Mouse (Mus musculus): ENCODE results near the gene Kcnip1. TPM values are rescaled to one million over a fixed set of nuclear protein-coding genes. Genes with fewer than 3 reads are reported as not detected.

The Kcnip1 gene
- polyA plus RNA-seq, 1 experiment, result not detected

DNA sequence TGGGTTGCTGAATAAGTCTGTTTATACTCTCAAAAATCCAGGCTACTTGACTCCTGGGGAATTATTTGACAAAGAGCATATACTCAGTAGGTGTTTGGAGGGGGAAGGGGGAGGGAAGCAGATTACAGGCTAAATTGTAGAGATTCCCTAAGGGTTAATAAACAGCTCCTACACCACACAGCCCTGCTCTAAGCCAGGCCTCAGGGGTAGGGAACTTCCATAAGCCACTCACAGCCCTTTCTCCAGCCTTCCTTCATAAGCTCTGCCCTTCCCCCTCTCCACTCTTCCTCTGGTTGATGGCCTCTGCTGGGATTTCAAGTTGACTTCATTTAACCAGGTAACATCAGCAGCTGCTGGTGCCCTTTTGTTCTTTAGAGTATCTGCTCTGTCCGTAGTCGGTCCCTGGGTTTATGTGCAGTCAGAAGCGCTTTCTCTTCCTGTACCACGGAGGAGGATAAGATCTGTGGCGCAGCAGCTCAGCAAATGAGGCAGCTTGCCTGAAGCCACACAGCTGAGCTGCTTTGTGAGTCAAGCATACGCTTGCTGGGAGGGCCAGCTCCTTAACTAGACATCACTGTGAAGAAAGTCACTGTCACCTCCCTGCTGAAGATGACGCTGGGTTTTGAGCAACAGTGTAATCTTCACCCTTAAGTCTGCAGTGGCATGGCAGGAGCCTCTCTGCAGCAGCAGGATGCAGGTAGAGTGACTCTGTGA lies 54.2 kb downstream of the Kcnip1 start:
- TF ChIP-seq POLR2A (IDR thresholded peaks at IDR 0.05; ENCODE audit: insufficient read depth, low read depth, low read length), result no peak
- TF ChIP-seq CTCF (IDR thresholded peaks at IDR 0.05; ENCODE audit: insufficient read depth, low read depth, low read length), result no peak
- WGBS, result 28% methylated on average over 7 of the region's 7 CpGs

GRCm38 (mm10) chr11:33937641-33938040 lies 55.3 kb downstream of the Kcnip1 start:
- Histone ChIP-seq H3K27ac (ENCODE audit: insufficient read depth, low read depth, low read length) (no peak overlapping the region), H3K4me1 (ENCODE audit: control insufficient read depth, insufficient read depth, low read length) (peaks cover 13% of the 10 kb centered on the region), H3K4me3 (ENCODE audit: insufficient read depth, low read depth, low read length) (no peak overlapping the region)
- WGBS, result 90% methylated on average over 8 of the region's 8 CpGs
- TF ChIP-seq CTCF (IDR thresholded peaks at IDR 0.05; ENCODE audit: insufficient read depth, low read depth, low read length), result no peak
- TF ChIP-seq POLR2A (IDR thresholded peaks at IDR 0.05; ENCODE audit: insufficient read depth, low read depth, low read length), result no peak

More for the DNA sequence above, 54.2 kb downstream of the Kcnip1 start:
- Histone ChIP-seq H3K4me1 (ENCODE audit: control insufficient read depth, insufficient read depth, low read length) (peaks cover 9% of the 10 kb centered on the region), H3K27ac (ENCODE audit: insufficient read depth, low read depth, low read length) (peak overlapping the region; percentile 85), H3K4me3 (ENCODE audit: insufficient read depth, low read depth, low read length) (no peak overlapping the region)

DNA sequence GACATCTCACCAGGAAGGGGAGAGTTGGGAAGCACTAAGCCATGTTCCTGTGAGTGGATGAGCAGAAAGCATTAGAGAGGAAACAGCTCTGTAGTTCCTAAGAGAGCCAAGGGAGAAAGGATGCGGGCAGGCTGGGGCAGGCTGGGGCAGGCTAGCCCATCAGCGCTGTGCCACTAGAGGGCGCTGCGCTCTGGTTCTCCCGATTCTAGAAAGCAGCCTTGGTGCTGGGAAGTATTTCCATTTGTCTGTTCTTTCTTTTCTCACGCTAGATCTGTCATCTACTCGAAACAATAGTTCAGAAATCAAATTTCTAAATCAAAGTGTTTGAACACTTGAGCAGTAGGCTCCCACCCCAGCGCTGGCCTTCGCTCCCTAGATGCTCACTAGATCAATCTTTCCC lies 58.7 kb downstream of the Kcnip1 start:
- Histone ChIP-seq H3K4me1 (ENCODE audit: control insufficient read depth, insufficient read depth, low read length) (peaks cover 21% of the 10 kb centered on the region), H3K27ac (ENCODE audit: insufficient read depth, low read depth, low read length) (no peak overlapping the region), H3K4me3 (ENCODE audit: insufficient read depth, low read depth, low read length) (no peak overlapping the region)
- 71% methylated on average over 9 of the region's 9 CpGs for WGBS
- peak; percentile 24; the same call in 1 of the 2 replicates for TF ChIP-seq CTCF (IDR thresholded peaks at IDR 0.05; ENCODE audit: insufficient read depth, low read depth, low read length)
- no peak for TF ChIP-seq POLR2A (IDR thresholded peaks at IDR 0.05; ENCODE audit: insufficient read depth, low read depth, low read length)

DNA sequence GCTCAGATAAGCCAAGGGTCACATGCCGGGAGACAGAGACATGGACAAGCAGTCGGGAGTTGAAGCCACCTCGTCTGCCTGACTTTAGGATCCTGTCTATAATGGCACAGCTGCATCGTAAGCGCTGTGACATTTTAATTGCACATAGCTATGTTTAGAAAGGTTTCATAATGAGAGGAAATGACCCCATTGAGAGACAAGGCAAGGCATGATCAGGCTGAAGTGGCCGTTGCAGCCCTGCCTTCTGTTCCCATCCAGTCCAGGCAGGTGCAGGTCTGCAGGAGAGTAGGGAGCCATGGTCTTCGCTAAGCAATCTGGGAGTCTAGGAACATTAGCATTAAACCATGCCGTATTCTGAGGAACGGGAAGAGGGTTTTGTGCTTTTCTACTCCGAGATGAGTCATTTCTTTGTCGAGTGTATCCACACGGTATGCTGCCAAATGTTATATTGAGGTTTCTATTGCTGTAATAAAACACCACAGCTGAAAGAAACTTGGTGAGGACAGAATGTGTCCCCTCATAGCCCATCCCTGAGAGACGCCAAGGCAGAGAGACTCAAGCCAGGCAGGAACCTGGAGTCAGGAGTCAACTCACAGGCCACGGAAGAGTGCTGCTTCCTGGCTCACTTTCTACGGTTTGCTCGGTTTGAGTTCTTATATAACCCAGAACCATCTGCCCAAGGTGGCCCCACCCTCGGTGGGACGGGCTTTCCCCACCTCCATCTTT lies 60.4 kb downstream of the Kcnip1 start:
- WGBS, result 34% methylated on average over 18 of the region's 18 CpGs
- Histone ChIP-seq H3K27ac (ENCODE audit: insufficient read depth, low read depth, low read length) (peak overlapping the region; percentile 26), H3K4me3 (ENCODE audit: insufficient read depth, low read depth, low read length) (no peak overlapping the region), H3K4me1 (ENCODE audit: control insufficient read depth, insufficient read depth, low read length) (peaks cover 17% of the 10 kb centered on the region)
- TF ChIP-seq CTCF (IDR thresholded peaks at IDR 0.05; ENCODE audit: insufficient read depth, low read depth, low read length), result no peak
- TF ChIP-seq POLR2A (IDR thresholded peaks at IDR 0.05; ENCODE audit: insufficient read depth, low read depth, low read length), result no peak

DNA sequence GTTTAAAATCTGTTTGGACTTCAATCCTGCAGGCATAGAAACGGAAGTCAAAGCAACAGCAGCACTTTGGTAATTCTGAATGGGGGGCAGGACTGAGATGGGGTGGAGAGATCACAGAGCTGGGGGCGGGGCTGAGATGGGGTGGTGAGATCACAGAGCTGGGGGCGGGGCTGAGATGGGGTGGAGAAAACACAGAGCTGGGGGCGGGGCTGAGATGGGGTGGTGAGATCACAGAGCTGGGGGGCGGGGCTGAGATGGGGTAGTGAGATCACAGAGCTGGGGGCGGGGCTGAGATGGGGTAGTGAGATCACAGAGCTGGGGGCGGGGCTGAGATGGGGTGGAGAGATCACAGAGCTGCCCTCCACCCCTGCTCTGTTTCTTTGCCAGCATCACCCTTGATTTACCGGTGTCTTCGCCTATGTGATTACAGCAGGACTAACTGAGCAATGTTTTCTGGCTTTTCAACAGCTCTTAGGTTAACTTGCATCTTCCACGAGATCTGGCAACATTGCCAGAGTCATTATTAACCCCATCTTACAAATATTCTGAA lies 61.0 kb downstream of the Kcnip1 start:
- Histone ChIP-seq H3K4me3 (ENCODE audit: insufficient read depth, low read depth, low read length) (no peak overlapping the region), H3K4me1 (ENCODE audit: control insufficient read depth, insufficient read depth, low read length) (peaks cover 15% of the 10 kb centered on the region), H3K27ac (ENCODE audit: insufficient read depth, low read depth, low read length) (peak overlapping the region; percentile 26)
- TF ChIP-seq CTCF (IDR thresholded peaks at IDR 0.05; ENCODE audit: insufficient read depth, low read depth, low read length) (no peak), POLR2A (IDR thresholded peaks at IDR 0.05; ENCODE audit: insufficient read depth, low read depth, low read length) (no peak)
- 23% methylated on average over 10 of the region's 10 CpGs for WGBS

DNA sequence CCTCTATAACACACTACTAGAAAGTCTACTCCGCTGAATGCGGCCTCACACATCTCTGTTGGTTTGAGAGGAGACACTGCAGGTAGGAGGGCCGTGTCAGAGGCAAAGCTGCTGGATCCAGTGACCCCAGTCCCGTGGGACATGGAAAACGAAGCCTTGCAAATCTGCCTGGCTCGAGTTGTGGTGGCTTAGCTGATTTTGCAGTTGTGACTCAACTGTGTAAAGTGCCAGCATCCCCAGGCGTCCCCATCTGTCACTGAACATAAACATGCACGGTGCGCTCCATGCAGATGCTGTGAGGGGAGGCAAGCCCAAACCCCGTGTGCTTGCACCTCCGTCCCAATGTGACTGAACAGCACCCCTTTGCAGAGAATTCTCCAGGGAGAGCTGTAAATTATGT lies 63.5 kb downstream of the Kcnip1 start:
- TF ChIP-seq POLR2A (IDR thresholded peaks at IDR 0.05; ENCODE audit: insufficient read depth, low read depth, low read length) (no peak), CTCF (IDR thresholded peaks at IDR 0.05; ENCODE audit: insufficient read depth, low read depth, low read length) (no peak)
- H3K27ac ChIP-seq (ENCODE audit: insufficient read depth, low read depth, low read length), result no peak overlapping the region
- H3K4me1 ChIP-seq (ENCODE audit: control insufficient read depth, insufficient read depth, low read length), result peaks cover 17% of the 10 kb centered on the region
- WGBS, result 59% methylated on average over 11 of the region's 11 CpGs
- H3K4me3 ChIP-seq (ENCODE audit: insufficient read depth, low read depth, low read length), result no peak overlapping the region

DNA sequence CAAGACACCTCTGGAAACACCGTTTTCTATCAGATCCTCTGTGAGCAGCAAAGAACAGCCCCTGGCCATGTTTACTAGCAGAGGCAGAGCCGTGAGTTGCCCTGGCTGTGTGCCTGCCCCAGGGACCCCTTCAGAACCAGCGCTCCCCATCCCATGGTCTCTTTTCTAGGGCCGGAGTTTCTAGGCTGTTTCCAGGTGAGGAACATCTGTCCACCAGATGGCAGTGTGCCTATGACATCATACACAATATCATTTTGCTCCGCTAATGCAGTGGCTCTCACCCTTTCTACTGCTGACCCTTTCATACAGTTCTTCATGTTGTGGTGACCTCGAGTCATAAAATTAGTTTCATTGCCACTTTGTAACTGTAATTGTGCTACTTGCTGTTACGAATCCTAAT lies 64.3 kb downstream of the Kcnip1 start:
- TF ChIP-seq CTCF (IDR thresholded peaks at IDR 0.05; ENCODE audit: insufficient read depth, low read depth, low read length) (0 out of 2 replicates have a peak, but pooled peaks have one; percentile 24), POLR2A (IDR thresholded peaks at IDR 0.05; ENCODE audit: insufficient read depth, low read depth, low read length) (no peak)
- WGBS, result 53% methylated on average over 7 of the region's 7 CpGs
- Histone ChIP-seq H3K4me3 (ENCODE audit: insufficient read depth, low read depth, low read length) (no peak overlapping the region), H3K27ac (ENCODE audit: insufficient read depth, low read depth, low read length) (no peak overlapping the region), H3K4me1 (ENCODE audit: control insufficient read depth, insufficient read depth, low read length) (peaks cover 20% of the 10 kb centered on the region)

GRCm38 (mm10) chr11:33927836-33928235 lies 65.1 kb downstream of the Kcnip1 start:
- WGBS, result 69% methylated on average over 4 of the region's 4 CpGs
- H3K4me1 ChIP-seq (ENCODE audit: control insufficient read depth, insufficient read depth, low read length), result peaks cover 18% of the 10 kb centered on the region
- no peak for TF ChIP-seq CTCF (IDR thresholded peaks at IDR 0.05; ENCODE audit: insufficient read depth, low read depth, low read length)
- TF ChIP-seq POLR2A (IDR thresholded peaks at IDR 0.05; ENCODE audit: insufficient read depth, low read depth, low read length), result no peak
- no peak overlapping the region for H3K27ac ChIP-seq (ENCODE audit: insufficient read depth, low read depth, low read length)
- H3K4me3 ChIP-seq (ENCODE audit: insufficient read depth, low read depth, low read length), result no peak overlapping the region

GRCm38 (mm10) chr11:33927321-33927720 lies 65.6 kb downstream of the Kcnip1 start:
- no peak for TF ChIP-seq POLR2A (IDR thresholded peaks at IDR 0.05; ENCODE audit: insufficient read depth, low read depth, low read length)
- no peak for TF ChIP-seq CTCF (IDR thresholded peaks at IDR 0.05; ENCODE audit: insufficient read depth, low read depth, low read length)
- WGBS, result 65% methylated on average over 6 of the region's 6 CpGs
- no peak overlapping the region for H3K4me3 ChIP-seq (ENCODE audit: insufficient read depth, low read depth, low read length)
- H3K27ac ChIP-seq (ENCODE audit: insufficient read depth, low read depth, low read length), result no peak overlapping the region
- H3K4me1 ChIP-seq (ENCODE audit: control insufficient read depth, insufficient read depth, low read length), result peaks cover 13% of the 10 kb centered on the region
